Mouse (Mus musculus): ENCODE results near the gene Slc22a5.
A peak's percentile ranks its signal among the peaks of the same experiment; 100 is the strongest.
"Not testable (repeated sequence)": the region's sequence is repeated elsewhere in the genome, so short reads cannot be mapped to it uniquely, and the experiment has no call there.

Slc22a5 gene

GRCm38 (mm10) chr11:53891505-53892451 lies at the start of gene Slc22a5:
Gene Slc22a5 (minus strand): TSS chr11:53891660.
- peak; percentile 98 for DNase-seq (ENCODE audit: low spot score)

- DNase-seq (ENCODE audit: low spot score): not testable (repeated sequence)
These were observed 40.5 kb upstream of the Slc22a5 start for GRCm38 (mm10) chr11:53931944-53932318.

- DNase-seq (ENCODE audit: low spot score): peak; percentile 48
These were observed 39.9 kb upstream of the Slc22a5 start for GRCm38 (mm10) chr11:53931091-53931943.

GRCm38 (mm10) chr11:53929741-53930140 lies 38.3 kb upstream of the Slc22a5 start:
- no peak for DNase-seq (ENCODE audit: low spot score)

DNA sequence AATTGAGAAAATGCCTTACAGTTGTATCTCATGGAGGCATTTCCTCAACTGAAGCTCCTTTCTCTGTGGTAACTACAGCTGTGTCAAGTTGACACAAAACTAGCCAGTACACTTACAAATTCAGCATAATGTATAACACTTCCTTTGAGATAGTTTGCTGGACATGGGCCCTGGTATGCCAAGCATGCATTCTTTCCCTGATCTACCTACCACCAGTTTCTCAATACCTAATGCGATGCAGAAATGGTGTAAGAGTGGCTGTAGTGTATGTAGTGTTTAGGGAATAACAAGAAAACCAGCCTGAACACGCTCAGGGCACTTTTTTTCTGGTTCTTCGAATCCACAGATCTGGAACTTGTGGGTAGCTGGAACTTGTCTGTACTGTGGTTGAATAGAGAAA lies 37.1 kb upstream of the Slc22a5 start:
- DNase-seq (ENCODE audit: low spot score): no peak

- no peak for DNase-seq (ENCODE audit: low spot score)
These were observed 34.8 kb upstream of the Slc22a5 start for GRCm38 (mm10) chr11:53926303-53926702.

DNA sequence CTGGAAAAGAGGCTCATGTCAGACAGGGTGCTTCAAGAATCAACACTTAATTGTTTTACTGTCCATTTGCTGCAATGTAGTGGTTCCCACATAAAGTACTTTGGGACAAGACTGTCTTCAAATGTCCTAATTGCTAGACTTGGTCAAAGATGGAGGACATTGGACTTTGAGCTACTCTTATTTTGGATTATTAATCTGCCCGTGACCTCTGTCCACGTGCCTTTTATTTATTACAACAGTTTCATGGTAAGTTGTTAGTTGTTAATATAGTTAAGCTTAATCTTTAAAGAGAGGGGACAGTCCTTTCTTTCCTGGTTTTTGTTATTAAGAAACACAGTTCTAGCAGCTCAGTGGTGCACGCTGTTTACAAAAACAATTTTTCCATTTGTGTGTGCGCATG lies 27.4 kb upstream of the Slc22a5 start:
- no peak for DNase-seq (ENCODE audit: low spot score)

- no peak for DNase-seq (ENCODE audit: low spot score)
These were observed 19.6 kb upstream of the Slc22a5 start for GRCm38 (mm10) chr11:53911011-53911410.

GRCm38 (mm10) chr11:53908686-53909085 lies 17.2 kb upstream of the Slc22a5 start:
- no peak for DNase-seq (ENCODE audit: low spot score)

DNA sequence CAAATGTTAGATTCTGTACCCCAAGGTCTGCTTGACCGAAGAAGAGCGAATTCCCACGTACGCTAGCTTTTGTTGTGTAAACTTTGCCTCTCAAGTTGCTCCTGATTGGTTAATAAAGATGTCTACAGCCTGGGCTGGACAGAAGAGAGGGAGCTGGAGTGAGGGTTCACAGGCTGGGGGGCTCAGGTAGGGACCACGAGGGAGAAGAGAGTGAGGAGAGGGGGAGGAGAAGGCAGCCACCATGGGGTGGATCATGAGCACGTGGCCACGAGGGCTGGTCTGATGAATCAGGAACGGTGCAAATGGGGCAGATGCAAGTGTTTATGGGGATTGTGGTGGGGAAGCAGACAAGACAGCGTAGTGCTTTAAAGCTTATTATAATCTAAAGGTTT lies 13.1 kb upstream of the Slc22a5 start:
- no peak for DNase-seq (ENCODE audit: low spot score)

GRCm38 (mm10) chr11:53903781-53904533 lies 12.5 kb upstream of the Slc22a5 start:
- peak; percentile 37 for DNase-seq (ENCODE audit: low spot score)

DNA sequence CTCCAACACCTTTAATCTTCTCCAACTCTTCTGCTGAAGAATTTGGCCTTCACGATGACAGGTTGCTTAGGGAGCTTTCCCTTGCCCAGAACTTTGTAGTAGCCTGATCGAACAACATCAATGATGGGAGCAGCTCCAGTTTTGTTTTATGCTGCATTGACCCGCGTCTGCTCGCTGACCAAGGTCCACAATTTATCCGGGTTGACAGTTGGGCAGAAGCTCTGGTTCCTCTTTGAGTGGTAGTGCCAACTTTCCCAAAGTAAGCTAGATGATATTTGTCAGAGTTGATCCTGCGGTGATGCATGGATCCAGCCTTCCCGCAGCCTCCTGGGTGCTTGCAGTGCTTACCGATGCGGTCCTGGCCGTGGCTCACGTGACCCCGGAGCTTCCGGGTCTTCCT lies 11.3 kb upstream of the Slc22a5 start:
- DNase-seq (ENCODE audit: low spot score): no peak

- DNase-seq (ENCODE audit: low spot score): no peak
These were observed 9.5 kb upstream of the Slc22a5 start for GRCm38 (mm10) chr11:53900991-53901390.

- no peak for DNase-seq (ENCODE audit: low spot score)
These were observed 8.5 kb upstream of the Slc22a5 start for GRCm38 (mm10) chr11:53899981-53900380.

DNA sequence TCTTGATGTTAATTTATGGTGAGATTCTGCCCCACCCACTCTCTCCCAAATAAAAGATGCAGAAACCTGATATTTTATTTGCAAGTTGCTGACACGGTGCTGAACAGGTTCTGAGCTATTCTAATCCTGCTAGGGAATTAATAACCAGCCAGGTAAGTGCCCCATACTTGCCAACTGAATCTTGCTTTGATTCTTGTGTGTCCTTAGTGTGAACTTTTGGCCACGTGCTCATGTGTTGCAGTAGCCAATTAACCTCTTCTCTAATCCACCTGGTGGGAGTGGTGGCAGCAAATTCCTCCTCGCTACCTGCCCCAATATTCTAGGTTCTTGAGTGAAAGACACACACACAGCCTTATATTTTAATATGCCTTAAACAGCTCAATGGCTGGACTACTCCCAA lies 7.5 kb upstream of the Slc22a5 start:
- no peak for DNase-seq (ENCODE audit: low spot score)

- DNase-seq (ENCODE audit: low spot score): no peak
These were observed 5.5 kb upstream of the Slc22a5 start for GRCm38 (mm10) chr11:53896935-53897334.

GRCm38 (mm10) chr11:53893451-53893850 lies 2.0 kb upstream of the Slc22a5 start:
- no peak for DNase-seq (ENCODE audit: low spot score)

GRCm38 (mm10) chr11:53892716-53893416 lies 1.4 kb upstream of the Slc22a5 start:
- no peak for DNase-seq (ENCODE audit: low spot score)

DNA sequence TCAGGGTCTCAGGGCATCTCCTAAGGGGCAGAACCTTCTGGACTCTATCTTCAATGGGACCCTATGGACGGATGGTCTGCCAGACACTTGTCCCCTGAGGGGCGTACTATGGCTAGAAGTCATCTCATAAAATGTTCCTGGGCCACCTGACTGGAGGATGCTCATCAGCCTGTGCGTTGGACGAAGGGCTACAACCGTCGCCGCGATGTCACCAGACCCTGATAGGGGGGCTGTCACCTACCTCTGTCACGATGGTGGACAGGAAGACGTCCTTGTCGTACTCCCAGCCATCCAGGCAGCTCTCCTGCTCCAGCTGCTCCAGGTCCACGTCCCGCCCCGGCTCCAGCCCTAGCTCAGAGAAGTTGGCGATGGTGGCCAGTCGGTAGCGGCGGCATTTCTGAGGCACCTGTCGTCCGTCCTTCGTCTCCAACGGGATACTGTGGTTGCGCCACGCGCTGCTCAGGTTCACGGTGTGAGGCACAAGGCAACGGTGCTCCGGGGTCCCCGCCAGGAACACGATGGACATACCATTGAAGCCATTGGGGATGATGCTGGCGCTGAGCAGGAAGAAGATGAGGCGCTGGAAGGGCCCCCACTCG lies 455 bp downstream of the Slc22a5 start:
- DNase-seq (ENCODE audit: low spot score): no peak

DNA sequence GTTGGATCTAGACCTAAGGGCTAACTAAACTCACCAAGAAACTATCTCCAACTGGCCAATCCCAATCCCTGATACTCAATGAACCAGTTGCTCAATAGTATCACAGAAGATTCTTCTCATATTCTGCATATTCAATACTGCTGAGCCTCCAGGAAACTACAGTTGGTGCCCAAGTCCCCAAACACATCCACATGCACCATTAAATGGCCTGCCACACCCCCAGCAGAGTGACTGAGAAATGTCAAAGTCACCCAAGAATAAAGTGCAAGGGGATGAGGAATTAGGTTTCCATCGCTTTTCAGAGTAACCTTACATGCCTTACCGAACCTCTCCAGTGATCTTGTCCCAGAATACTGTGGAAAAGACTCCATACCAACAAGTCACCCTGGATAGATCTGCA lies 1.2 kb downstream of the Slc22a5 start:
- no peak for DNase-seq (ENCODE audit: low spot score)

DNA sequence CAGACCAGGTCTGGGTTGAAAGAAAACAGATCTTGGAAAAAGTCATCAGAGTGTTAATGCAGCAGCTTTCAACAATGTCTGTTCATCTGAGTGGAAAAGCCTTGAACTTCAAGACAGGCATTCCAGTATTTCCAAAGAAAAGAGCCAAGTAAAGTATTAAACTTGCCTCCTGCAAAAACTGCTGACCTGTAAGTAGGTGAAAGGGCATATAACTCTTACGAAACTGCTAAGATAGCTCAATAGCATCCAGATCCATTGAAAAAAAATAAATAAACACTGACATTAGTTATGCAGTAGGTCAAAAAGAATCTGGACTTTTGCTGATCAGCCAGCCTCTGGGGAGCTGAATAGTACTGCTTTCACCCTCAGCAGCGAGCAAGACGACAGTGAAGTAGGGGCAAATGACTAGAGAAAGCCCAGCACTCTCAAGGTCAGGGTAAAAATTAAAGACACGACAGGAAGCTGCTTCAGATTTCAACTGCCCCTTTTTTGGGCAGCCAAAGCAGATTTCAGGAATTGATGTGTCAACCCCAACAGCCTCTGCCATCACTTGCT lies 2.3 kb downstream of the Slc22a5 start:
- DNase-seq (ENCODE audit: low spot score): no peak

Data from ovary, adult 18-20 months (tissue).